Mouse (Mus musculus) olfactory bulb, adult 2 months (tissue): ENCODE measurements around the gene Caprin1. TPM values are rescaled to one million over a fixed set of nuclear protein-coding genes. Genes with fewer than 3 reads are reported as not detected.
A peak's percentile ranks its signal among the peaks of the same experiment; 100 is the strongest.

Experiments
- H3K27ac ChIP-seq: fragments of 200-500 bp; 2 replicates; pipeline ENCODE4 v1.5.1; 2012; ENCODE audit warnings: low read depth, low read length; ENCODE audit not compliant: insufficient read depth
- H3K4me1 ChIP-seq: fragments of 200-500 bp; 2 replicates; pipeline ENCODE4 v1.6.1; 2012; ENCODE audit warnings: low read length; ENCODE audit not compliant: control insufficient read depth, insufficient read depth
- H3K4me3 ChIP-seq: fragments of 200-500 bp; 2 replicates; pipeline ENCODE4 v1.5.1; 2012; ENCODE audit warnings: mild to moderate bottlenecking, low read depth, low read length, moderate library complexity; ENCODE audit not compliant: insufficient read depth
- CTCF ChIP-seq: fragments of 200-500 bp; IDR thresholded peaks from 2 replicates; pipeline ENCODE4 v1.5.1; 2012; ENCODE audit warnings: low read depth, mild to moderate bottlenecking, low read length, moderate library complexity; ENCODE audit not compliant: insufficient read depth
- POLR2A ChIP-seq: fragments of 200-500 bp; IDR thresholded peaks from 2 replicates; pipeline ENCODE4 v1.6.1; 2012; ENCODE audit warnings: mild to moderate bottlenecking, low read depth, low read length, moderate library complexity; ENCODE audit not compliant: insufficient read depth
- WGBS: fragments of 180-500 bp; shearing (Covaris S2); methylation state at CpG from one replicate; pipeline ENCODE4 v1.1.7; 2018; 5-methylcytosine and 5-hydroxymethylcytosine counted together
- polyA plus RNA-seq: library from polyadenylated mRNA; stranded (reverse); fragments of >200 nt; gene quantifications from 2 replicates; pipeline ENCODE4 v1.2.4, GENCODE M21; 2012; ENCODE audit warnings: low replicate concordance; ENCODE audit not compliant: missing spikeins, insufficient read depth, insufficient read length

Gene Caprin1
- polyA plus RNA-seq, 1 experiment: 392 TPM

- no peak overlapping the region for H3K27ac ChIP-seq
- TF ChIP-seq CTCF: no peak
- TF ChIP-seq POLR2A: no peak
- H3K4me3 ChIP-seq: no peak overlapping the region
- 83% methylated on average over 2 of the region's 2 CpGs for WGBS
- peaks cover 6% of the 10 kb centered on the region; the same call in 1 of the 2 replicates for H3K4me1 ChIP-seq
Measured at GRCm38 (mm10) chr2:103746761-103747160, 50.7 kb downstream of the Caprin1 start.

- Histone ChIP-seq H3K27ac (peak overlapping the region; percentile 36; the same call in 1 of the 2 replicates), H3K4me1 (peaks cover 6% of the 10 kb centered on the region; the same call in 1 of the 2 replicates), H3K4me3 (no peak overlapping the region)
- TF ChIP-seq POLR2A (no peak), CTCF (no peak)
- 58% methylated on average over 2 of the region's 2 CpGs for WGBS
Measured at GRCm38 (mm10) chr2:103746096-103746495, 51.4 kb downstream of the Caprin1 start.

GRCm38 (mm10) chr2:103745481-103745880 is 52.0 kb downstream of the Caprin1 start:
- WGBS: 61% methylated on average over 5 of the region's 5 CpGs

GRCm38 (mm10) chr2:103743988-103744387 is 53.5 kb downstream of the Caprin1 start:
- peak; percentile 37; the same call in 1 of the 2 replicates for TF ChIP-seq CTCF
- no peak for TF ChIP-seq POLR2A
- Histone ChIP-seq H3K27ac (no peak overlapping the region), H3K4me3 (no peak overlapping the region), H3K4me1 (peaks cover 6% of the 10 kb centered on the region; the same call in 1 of the 2 replicates)
- 83% methylated on average over 7 of the region's 7 CpGs for WGBS

More at GRCm38 (mm10) chr2:103745481-103745880, 52.0 kb downstream of the Caprin1 start:
- no peak overlapping the region for H3K4me3 ChIP-seq
- H3K27ac ChIP-seq: no peak overlapping the region
- TF ChIP-seq CTCF (no peak), POLR2A (no peak)
- peaks cover 6% of the 10 kb centered on the region; the same call in 1 of the 2 replicates for H3K4me1 ChIP-seq

- H3K27ac ChIP-seq: no peak overlapping the region
- 93% methylated on average over 2 of the region's 2 CpGs for WGBS
- TF ChIP-seq CTCF (no peak), POLR2A (no peak)
- no peak overlapping the region for H3K4me3 ChIP-seq
- H3K4me1 ChIP-seq: peaks cover 6% of the 10 kb centered on the region; the same call in 1 of the 2 replicates
Measured at GRCm38 (mm10) chr2:103743536-103743935, 53.9 kb downstream of the Caprin1 start.

- Histone ChIP-seq H3K27ac (no peak overlapping the region), H3K4me1 (peaks cover 6% of the 10 kb centered on the region; the same call in 1 of the 2 replicates), H3K4me3 (no peak overlapping the region)
- 99% methylated on average over 6 of the region's 6 CpGs for WGBS
- no peak for TF ChIP-seq CTCF
- no peak for TF ChIP-seq POLR2A
Measured at GRCm38 (mm10) chr2:103742821-103743220, 54.6 kb downstream of the Caprin1 start.

- WGBS: 92% methylated on average over 6 of the region's 6 CpGs
- no peak overlapping the region for H3K27ac ChIP-seq
- H3K4me1 ChIP-seq: peaks cover 8% of the 10 kb centered on the region; the same call in 1 of the 2 replicates
- H3K4me3 ChIP-seq: no peak overlapping the region
- TF ChIP-seq CTCF (no peak), POLR2A (no peak)
Measured at GRCm38 (mm10) chr2:103731423-103731822, 66.0 kb downstream of the Caprin1 start.

GRCm38 (mm10) chr2:103730999-103731398 is 66.5 kb downstream of the Caprin1 start:
- WGBS: 60% methylated on average over 8 of the region's 8 CpGs
- no peak overlapping the region for H3K27ac ChIP-seq
- no peak for TF ChIP-seq POLR2A
- TF ChIP-seq CTCF: no peak

GRCm38 (mm10) chr2:103728027-103728540 is 69.4 kb downstream of the Caprin1 start:
- no peak overlapping the region for H3K4me3 ChIP-seq
- H3K27ac ChIP-seq: no peak overlapping the region
- peaks cover 8% of the 10 kb centered on the region; the same call in 1 of the 2 replicates for H3K4me1 ChIP-seq
- WGBS: 88% methylated on average over 12 of the region's 12 CpGs
- no peak for TF ChIP-seq CTCF

More at GRCm38 (mm10) chr2:103730999-103731398, 66.5 kb downstream of the Caprin1 start:
- H3K4me3 ChIP-seq: no peak overlapping the region
- peaks cover 8% of the 10 kb centered on the region; the same call in 1 of the 2 replicates for H3K4me1 ChIP-seq
